Mouse (Mus musculus) 416B (cell line): Measurements from ENCODE around the gene Olfr1175-ps.
A peak's percentile ranks its signal among the peaks of the same experiment; 100 is the strongest.

Experiments
- DNase-seq: peaks from one replicate; pipeline ENCODE4 v3.0.0; 2011; ENCODE audit warnings: low read depth

Gene Olfr1175-ps

GRCm38 (mm10) chr2:88327115-88327514, at the start of gene Olfr1175-ps:
Gene Olfr1175-ps (minus strand): TSS chr2:88327215.
- DNase-seq = no peak

DNA sequence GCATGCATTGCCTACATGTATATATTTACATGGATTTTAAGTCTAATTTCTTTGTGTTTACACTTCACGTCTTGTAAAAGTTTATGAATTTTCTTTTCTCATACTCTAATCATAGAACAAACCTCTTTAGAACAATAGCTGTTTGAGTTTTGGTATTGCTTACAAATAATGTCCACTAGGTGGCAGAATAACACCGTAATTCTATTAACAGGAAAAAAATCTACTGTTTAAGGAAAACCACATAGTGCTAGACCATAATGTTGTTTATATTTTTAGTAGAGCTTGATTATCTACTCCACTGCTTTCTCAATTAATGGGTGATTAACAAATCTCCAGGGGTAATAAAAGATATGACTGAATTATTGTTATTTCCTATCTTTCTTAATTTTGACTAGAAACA, 29.3 kb upstream of the Olfr1175-ps start:
- peak; percentile 77 for DNase-seq

DNA sequence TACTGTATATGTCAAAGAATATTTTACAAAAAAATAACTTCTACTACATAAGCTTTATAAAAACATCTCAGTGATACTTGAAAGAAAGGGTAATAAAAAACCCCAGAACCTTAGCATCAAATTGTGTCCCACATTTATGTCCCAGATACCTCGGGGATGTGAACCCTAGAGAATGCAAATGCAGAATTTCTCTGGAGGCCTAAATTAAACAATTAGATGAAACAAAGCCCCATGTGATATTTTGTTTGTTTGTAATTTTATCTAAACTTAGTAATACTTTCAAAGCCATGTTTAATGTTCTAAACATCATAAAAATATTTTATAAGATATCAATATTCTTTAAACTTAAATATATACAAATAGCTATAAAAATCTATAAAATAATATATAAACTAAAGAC, 19.4 kb upstream of the Olfr1175-ps start, which contains the start of gene Olfr1177-ps:
Gene Olfr1177-ps, minus strand, starts transcription at position 101 of the 400 bp plus-strand sequence.
- DNase-seq = no peak

DNA sequence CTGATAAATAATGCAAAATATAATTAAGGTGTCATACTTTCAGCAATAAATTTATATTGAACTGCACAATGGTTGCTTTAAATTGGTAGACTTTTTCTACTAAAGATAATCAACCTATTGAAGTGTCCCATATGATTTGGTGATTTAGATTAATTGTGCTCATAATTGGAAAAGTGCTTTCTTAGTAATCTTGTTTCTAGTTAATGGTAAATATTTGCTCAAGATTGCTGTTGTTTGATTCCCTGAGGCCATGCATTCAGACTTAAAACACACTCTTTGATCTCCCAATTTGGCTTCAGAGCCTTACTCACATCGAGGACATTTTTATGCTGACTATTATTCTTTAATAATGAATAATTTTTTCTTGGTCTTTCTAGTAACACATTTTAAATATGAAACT, 9.4 kb upstream of the Olfr1175-ps start, which contains the start of gene Olfr1176:
Gene Olfr1176, plus strand, starts transcription at position 301 of the 400 bp plus-strand sequence.
- DNase-seq = no peak

- no peak for DNase-seq
Measured at GRCm38 (mm10) chr2:88315035-88315434, 12.0 kb downstream of the Olfr1175-ps start, which contains the start of gene Olfr1174-ps. Gene Olfr1174-ps (minus strand): TSS chr2:88315135.

DNA sequence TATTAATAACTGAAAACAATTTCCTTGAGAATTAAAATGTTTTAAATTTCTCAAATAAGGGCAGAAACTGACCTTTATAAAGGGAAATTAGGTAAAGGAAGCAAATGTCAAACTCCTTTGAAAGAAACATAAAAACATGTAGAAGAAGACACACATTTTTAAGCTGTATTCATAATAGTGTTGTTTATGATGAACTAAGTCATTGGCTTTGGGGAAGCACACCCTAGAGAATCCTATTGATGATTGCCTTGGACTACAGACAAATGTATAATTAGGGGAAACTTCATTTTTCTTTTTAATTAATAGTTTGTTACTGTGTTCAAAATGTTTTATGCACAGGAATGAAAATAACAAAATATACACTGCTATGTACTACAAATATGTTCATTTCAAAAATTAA, 47.2 kb downstream of the Olfr1175-ps start, which contains the start of gene Olfr1173:
Gene Olfr1173, minus strand, starts transcription at position 101 of the 400 bp plus-strand sequence.
- DNase-seq = no peak
